Mouse (Mus musculus): ENCODE results near the gene Sfxn5. TPM values are rescaled to one million over a fixed set of nuclear protein-coding genes. Genes with fewer than 3 reads are reported as not detected.

Gene Sfxn5
- polyA plus RNA-seq, 2 experiments = 5.8 to 6.6 TPM

- no peak overlapping the region for H3K9ac ChIP-seq (ENCODE audit: low read depth, low read length, severe bottlenecking)
- no peak overlapping the region for H3K4me2 ChIP-seq (replicated peaks; ENCODE audit: low read depth, low read length, severe bottlenecking)
- H3K4me1 ChIP-seq (ENCODE audit: control insufficient read depth, insufficient read depth, low read length) = no peaks in the 10 kb centered on the region
- TF ChIP-seq POLR2A (IDR thresholded peaks at IDR 0.05; ENCODE audit: borderline replicate concordance, extremely low read depth, insufficient read depth, insufficient read length) = no peak
- no peak overlapping the region for H3K4me3 ChIP-seq (replicated peaks; ENCODE audit: low read length)
- no peak for DNase-seq (ENCODE audit: low spot score)
- no peaks in the 10 kb centered on the region for H3K9me3 ChIP-seq (ENCODE audit: control insufficient read depth, low read length)
- H3K36me3 ChIP-seq (ENCODE audit: control insufficient read depth, insufficient read depth, low read length) = peaks cover 31% of the 10 kb centered on the region
- H3K27me3 ChIP-seq (ENCODE audit: control insufficient read depth, insufficient read depth, low read length) = no peaks in the 10 kb centered on the region
- H3K27ac ChIP-seq (replicated peaks; ENCODE audit: low read depth, low read length) = no peak overlapping the region
- WGBS = 69% methylated on average over 13 of the region's 13 CpGs
- no peak for ATAC-seq (ENCODE audit: low FRiP score, low read depth)
Measured at GRCm38 (mm10) chr6:85341814-85342501, 8.7 kb upstream of the Sfxn5 start.

- H3K36me3 ChIP-seq (ENCODE audit: control insufficient read depth, insufficient read depth, low read length) = peaks cover 36% of the 10 kb centered on the region
- no peak overlapping the region for H3K9ac ChIP-seq (ENCODE audit: low read depth, low read length, severe bottlenecking)
- H3K9me3 ChIP-seq (ENCODE audit: control insufficient read depth, low read length) = no peaks in the 10 kb centered on the region
- 77% methylated on average over 12 of the region's 12 CpGs for WGBS
- no peaks in the 10 kb centered on the region for H3K4me1 ChIP-seq (ENCODE audit: control insufficient read depth, insufficient read depth, low read length)
- no peaks in the 10 kb centered on the region for H3K27me3 ChIP-seq (ENCODE audit: control insufficient read depth, insufficient read depth, low read length)
- H3K4me2 ChIP-seq (replicated peaks; ENCODE audit: low read depth, low read length, severe bottlenecking) = no peak overlapping the region
- H3K4me3 ChIP-seq (replicated peaks; ENCODE audit: low read length) = no peak overlapping the region
- ATAC-seq (ENCODE audit: low FRiP score, low read depth) (no peak), DNase-seq (ENCODE audit: low spot score) (no peak)
- no peak for TF ChIP-seq POLR2A (IDR thresholded peaks at IDR 0.05; ENCODE audit: borderline replicate concordance, extremely low read depth, insufficient read depth, insufficient read length)
- H3K27ac ChIP-seq (replicated peaks; ENCODE audit: low read depth, low read length) = no peak overlapping the region
Measured at GRCm38 (mm10) chr6:85340184-85340583, 7.0 kb upstream of the Sfxn5 start.

- Histone ChIP-seq H3K27me3 (ENCODE audit: control insufficient read depth, insufficient read depth, low read length) (no peaks in the 10 kb centered on the region), H3K9me3 (ENCODE audit: control insufficient read depth, low read length) (no peaks in the 10 kb centered on the region), H3K4me2 (replicated peaks; ENCODE audit: low read depth, low read length, severe bottlenecking) (no peak overlapping the region), H3K9ac (ENCODE audit: low read depth, low read length, severe bottlenecking) (no peak overlapping the region), H3K36me3 (ENCODE audit: control insufficient read depth, insufficient read depth, low read length) (peaks cover 36% of the 10 kb centered on the region), H3K4me1 (ENCODE audit: control insufficient read depth, insufficient read depth, low read length) (no peaks in the 10 kb centered on the region), H3K4me3 (replicated peaks; ENCODE audit: low read length) (no peak overlapping the region), H3K27ac (replicated peaks; ENCODE audit: low read depth, low read length) (no peak overlapping the region)
- ATAC-seq (ENCODE audit: low FRiP score, low read depth) = no peak
- no peak for TF ChIP-seq POLR2A (IDR thresholded peaks at IDR 0.05; ENCODE audit: borderline replicate concordance, extremely low read depth, insufficient read depth, insufficient read length)
- DNase-seq (ENCODE audit: low spot score) = no peak
- WGBS = 93% methylated on average over 1 of the region's 1 CpGs
Measured at GRCm38 (mm10) chr6:85339273-85339901, 6.2 kb upstream of the Sfxn5 start.

GRCm38 (mm10) chr6:85336944-85337343, 3.7 kb upstream of the Sfxn5 start:
- no peak for TF ChIP-seq POLR2A (IDR thresholded peaks at IDR 0.05; ENCODE audit: borderline replicate concordance, extremely low read depth, insufficient read depth, insufficient read length)
- Histone ChIP-seq H3K36me3 (ENCODE audit: control insufficient read depth, insufficient read depth, low read length) (peaks cover 29% of the 10 kb centered on the region), H3K27me3 (ENCODE audit: control insufficient read depth, insufficient read depth, low read length) (0 out of 2 replicates have a peak, but pooled peaks cover 1% of the 10 kb centered on the region), H3K4me2 (replicated peaks; ENCODE audit: low read depth, low read length, severe bottlenecking) (no peak overlapping the region), H3K27ac (replicated peaks; ENCODE audit: low read depth, low read length) (no peak overlapping the region), H3K9me3 (ENCODE audit: control insufficient read depth, low read length) (no peaks in the 10 kb centered on the region), H3K9ac (ENCODE audit: low read depth, low read length, severe bottlenecking) (no peak overlapping the region), H3K4me3 (replicated peaks; ENCODE audit: low read length) (no peak overlapping the region), H3K4me1 (ENCODE audit: control insufficient read depth, insufficient read depth, low read length) (no peaks in the 10 kb centered on the region)
- 70% methylated on average over 9 of the region's 9 CpGs for WGBS
- no peak for ATAC-seq (ENCODE audit: low FRiP score, low read depth)
- no peak for DNase-seq (ENCODE audit: low spot score)

GRCm38 (mm10) chr6:85335352-85335751, 2.1 kb upstream of the Sfxn5 start:
- Histone ChIP-seq H3K4me3 (replicated peaks; ENCODE audit: low read length) (no peak overlapping the region), H3K4me2 (replicated peaks; ENCODE audit: low read depth, low read length, severe bottlenecking) (no peak overlapping the region), H3K9me3 (ENCODE audit: control insufficient read depth, low read length) (no peaks in the 10 kb centered on the region), H3K9ac (ENCODE audit: low read depth, low read length, severe bottlenecking) (no peak overlapping the region), H3K4me1 (ENCODE audit: control insufficient read depth, insufficient read depth, low read length) (no peaks in the 10 kb centered on the region), H3K27ac (replicated peaks; ENCODE audit: low read depth, low read length) (no peak overlapping the region), H3K36me3 (ENCODE audit: control insufficient read depth, insufficient read depth, low read length) (peaks cover 15% of the 10 kb centered on the region; the same call in 1 of the 2 replicates), H3K27me3 (ENCODE audit: control insufficient read depth, insufficient read depth, low read length) (0 out of 2 replicates have a peak, but pooled peaks cover 7% of the 10 kb centered on the region)
- no peak for DNase-seq (ENCODE audit: low spot score)
- WGBS = 66% methylated on average over 3 of the region's 3 CpGs
- ATAC-seq (ENCODE audit: low FRiP score, low read depth) = no peak
- TF ChIP-seq POLR2A (IDR thresholded peaks at IDR 0.05; ENCODE audit: borderline replicate concordance, extremely low read depth, insufficient read depth, insufficient read length) = no peak
